Mouse (Mus musculus) layer of hippocampus, postnatal 25 days (tissue): ENCODE measurements around the gene Gm20403. TPM values are rescaled to one million over a fixed set of nuclear protein-coding genes. Genes with fewer than 3 reads are reported as not detected.
"Not testable (repeated sequence)": the region's sequence is repeated elsewhere in the genome, so short reads cannot be mapped to it uniquely, and the experiment has no call there.

Experiments used
- DNase-seq, 2 experiments: peaks; one replicate each; pipeline ENCODE4 v3.0.0; 2022; ENCODE audit warnings: mixed read lengths in 2 of 2, low spot score in 1 of 2; ENCODE audit errors: extremely low spot score in 1 of 2
- total RNA-seq, 2 experiments: library from RNA; stranded (reverse); gene quantifications; 2 replicates each; pipeline ENCODE4 v1.2.3; 2021

Gene Gm20403
- not detected for total RNA-seq

DNA sequence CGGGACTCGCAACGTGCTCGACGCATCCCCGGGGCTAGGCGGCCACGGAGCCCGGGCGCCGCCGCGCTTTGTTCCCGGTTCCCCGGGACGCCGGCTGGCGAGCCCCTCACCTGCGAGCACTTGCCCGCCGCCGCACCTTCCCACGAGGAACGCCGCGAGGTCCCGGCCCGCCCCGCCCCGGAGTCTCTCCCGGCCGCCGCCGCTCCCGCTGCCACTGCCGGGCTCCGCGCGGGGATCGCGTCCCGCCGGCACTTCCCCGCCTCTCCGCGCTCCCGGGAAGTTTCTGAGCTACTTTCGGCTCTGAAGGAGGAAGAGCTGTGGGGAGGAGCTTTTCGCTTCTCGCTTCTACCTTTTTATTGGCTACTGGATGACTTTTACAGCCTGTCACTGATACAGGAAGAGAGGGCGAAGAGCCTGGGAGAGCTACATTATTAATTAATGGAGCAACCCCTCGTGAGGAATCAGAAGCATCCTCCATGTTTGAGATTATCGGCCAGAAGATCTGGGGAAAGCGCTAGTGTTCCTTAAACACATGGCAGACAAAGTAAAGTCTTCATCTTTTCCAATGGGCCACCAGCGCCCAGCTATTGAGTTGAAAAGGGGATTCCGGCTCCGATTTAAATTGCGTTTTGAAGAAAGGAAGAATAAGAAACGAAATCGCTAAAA, at the start of gene Gm20403:
Gene Gm20403 (minus strand): TSS at position 478 of the 666 bp plus-strand sequence.
- DNase-seq: peak; percentile 11 to 22

- no peak for DNase-seq
These were observed 40.8 kb upstream of the Gm20403 start for GRCm38 (mm10) chr12:55027088-55027487.

- no peak for DNase-seq
These were observed 37.0 kb upstream of the Gm20403 start for GRCm38 (mm10) chr12:55023284-55023683.

DNA sequence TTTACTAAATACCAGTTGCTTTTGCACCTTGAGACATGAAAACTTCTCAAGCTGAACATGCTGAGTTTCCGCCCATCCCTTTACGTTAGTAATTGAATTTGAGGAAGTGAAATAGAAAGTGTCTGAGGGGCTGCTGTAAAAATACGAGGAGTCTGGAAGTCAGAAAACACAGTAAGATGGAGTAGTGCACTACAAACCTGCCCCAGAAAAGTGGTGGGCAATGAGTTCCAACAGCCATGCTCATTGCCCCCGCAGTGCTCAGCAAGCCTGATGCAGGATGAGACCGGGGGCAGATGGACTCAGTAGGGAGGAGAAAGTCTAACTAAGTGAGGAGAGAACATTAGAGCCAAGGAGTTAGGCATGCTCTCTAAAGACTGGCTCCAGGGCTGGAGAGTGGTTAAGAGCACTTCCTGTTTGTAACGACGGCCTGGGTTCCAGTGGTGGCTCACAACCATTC, 33.1 kb upstream of the Gm20403 start:
- no peak for DNase-seq

DNA sequence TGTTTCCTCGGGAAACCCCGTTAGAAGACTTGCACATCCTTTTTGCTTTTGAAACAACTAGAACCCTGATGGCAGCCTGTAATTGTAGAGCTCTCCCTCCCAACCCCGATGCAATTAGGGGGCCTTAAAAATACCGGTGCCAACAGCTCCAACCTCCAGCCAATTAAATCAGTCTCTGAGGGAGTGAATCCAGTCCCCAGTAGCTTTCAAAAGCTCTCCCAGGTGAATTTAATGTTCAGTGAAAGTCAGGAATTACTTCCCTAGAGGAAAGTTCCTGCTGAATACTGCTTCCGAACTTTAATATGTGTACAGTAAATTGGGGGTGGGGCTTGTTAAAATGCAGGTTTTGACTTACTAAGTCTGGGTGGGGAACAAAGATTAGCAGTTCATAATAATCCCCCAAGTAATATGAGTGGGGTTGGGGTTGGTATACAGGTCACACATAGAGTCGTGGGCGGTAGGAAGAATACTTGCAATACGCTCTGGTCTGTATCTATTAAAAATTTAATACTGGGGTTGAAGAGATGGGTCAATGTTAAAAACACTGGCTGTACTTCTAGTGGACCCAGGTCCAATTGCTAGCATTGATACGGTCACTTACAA, 30.9 kb upstream of the Gm20403 start:
- no peak for DNase-seq

GRCm38 (mm10) chr12:55016339-55017118, 30.2 kb upstream of the Gm20403 start:
- no peak for DNase-seq

DNA sequence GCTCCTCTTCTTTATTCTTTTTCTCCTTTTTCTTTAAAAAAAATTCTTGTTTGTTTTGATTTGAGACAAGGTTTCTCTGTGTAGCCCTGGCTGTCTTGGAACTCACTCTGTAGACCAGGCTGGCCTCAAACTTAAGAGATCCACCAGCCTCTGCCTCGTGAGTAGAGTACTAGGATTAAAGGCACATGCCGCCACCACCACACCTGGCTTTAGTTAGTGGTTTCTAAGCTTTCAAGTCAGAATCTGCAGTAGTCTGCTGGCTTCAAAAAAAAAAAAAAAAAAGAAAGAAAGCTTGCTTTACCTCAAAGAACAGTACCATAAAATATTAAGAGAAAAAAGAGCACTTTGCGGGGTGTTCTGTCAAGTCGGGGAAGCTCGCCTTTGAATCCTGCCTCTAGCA, 29.1 kb upstream of the Gm20403 start:
- DNase-seq: no peak

- no peak for DNase-seq
These were observed 27.5 kb upstream of the Gm20403 start, which contains the start of gene Baz1a for GRCm38 (mm10) chr12:55013626-55014398. Gene Baz1a, minus strand, starts transcription at chr12:55014348.

DNA sequence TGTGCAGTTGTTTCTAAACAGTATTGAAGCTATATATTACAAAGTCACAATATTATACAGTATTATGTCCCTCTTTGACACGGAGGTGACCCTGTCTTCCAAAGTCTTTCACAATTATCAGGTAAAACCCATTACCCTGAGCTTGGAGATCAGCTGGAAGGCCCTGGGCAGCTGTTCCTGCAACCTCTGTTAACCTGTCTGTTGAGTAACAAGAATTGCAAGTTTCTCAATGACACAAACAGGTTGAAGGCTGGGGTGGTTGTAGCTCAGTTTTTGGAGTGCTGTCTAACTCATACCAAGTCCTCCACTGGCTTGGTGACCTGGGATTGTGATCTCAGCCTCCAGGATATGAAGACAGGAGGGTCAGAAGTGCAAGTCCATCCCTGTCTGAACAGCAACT, 26.7 kb upstream of the Gm20403 start:
- no peak for DNase-seq

DNA sequence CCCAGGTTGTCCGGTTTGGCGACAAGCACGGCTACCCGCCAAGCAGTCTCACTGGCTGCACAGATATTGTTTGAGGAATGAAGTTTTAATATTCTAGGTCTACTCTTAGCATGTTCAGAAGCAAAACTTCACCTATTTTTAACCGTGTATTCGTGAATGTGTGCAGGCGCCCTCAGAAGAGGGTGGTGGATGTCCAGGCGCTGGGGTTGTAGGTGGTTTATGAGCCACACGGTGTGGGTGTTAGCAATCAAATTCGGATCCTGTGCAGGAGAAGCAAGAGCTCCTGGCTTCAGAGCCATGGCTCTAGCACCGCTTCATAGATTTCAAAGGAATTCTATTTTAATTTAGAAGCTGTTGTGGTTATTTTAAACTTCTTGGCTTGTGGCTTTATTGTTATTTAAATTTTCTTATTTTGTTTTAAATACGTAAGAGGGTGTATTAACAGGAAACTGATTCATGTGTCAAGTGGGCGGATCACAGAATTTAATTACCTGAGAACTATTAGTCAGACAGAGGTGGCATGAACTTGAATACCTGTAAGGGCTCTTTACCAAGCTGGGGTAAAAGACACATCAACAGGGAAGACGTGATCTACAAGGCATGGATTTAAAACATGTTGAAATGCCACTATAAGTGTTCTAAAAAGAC, 21.2 kb upstream of the Gm20403 start:
- no peak for DNase-seq

GRCm38 (mm10) chr12:55006071-55006470, 19.7 kb upstream of the Gm20403 start:
- DNase-seq: no peak

- no peak for DNase-seq
These were observed 18.1 kb upstream of the Gm20403 start for GRCm38 (mm10) chr12:55004396-55004795.

- DNase-seq: no peak
These were observed 17.5 kb upstream of the Gm20403 start for GRCm38 (mm10) chr12:55003843-55004242.

GRCm38 (mm10) chr12:55002532-55002931, 16.2 kb upstream of the Gm20403 start:
- not testable (repeated sequence) for DNase-seq

DNA sequence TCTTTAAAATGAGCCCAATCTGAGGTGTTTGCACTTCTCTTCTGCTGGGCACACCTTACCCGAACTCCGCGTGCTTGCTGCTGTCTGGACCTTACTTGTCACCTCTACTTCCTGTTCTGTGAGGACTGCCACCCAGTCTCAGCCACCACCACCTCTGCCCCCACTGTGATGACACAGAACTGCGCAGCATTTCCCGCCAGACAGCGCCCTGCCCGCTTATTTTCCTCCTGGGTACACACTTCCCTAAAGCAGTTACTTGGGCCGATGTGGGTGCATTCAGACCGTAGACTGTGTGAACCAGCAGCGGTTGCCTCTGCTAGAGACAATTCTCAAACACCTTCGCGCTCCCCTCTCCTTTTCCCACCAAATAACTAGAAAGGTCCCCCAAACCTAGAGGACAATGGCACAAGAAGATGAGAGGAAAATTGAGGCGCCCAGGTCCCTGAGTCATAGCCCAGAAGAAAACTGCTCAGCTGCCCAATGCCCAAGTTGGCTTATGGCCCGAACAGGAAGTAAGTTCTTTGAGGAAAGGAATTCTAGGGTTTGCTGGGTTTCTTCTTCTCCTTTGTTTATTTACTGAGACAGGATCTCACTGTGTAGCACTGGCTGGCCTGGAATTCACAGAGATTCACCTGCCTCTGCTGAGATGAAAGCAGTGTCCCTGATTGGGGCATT, 12.8 kb upstream of the Gm20403 start:
- DNase-seq: no peak

GRCm38 (mm10) chr12:54998411-54998810, 12.1 kb upstream of the Gm20403 start:
- no peak for DNase-seq

DNA sequence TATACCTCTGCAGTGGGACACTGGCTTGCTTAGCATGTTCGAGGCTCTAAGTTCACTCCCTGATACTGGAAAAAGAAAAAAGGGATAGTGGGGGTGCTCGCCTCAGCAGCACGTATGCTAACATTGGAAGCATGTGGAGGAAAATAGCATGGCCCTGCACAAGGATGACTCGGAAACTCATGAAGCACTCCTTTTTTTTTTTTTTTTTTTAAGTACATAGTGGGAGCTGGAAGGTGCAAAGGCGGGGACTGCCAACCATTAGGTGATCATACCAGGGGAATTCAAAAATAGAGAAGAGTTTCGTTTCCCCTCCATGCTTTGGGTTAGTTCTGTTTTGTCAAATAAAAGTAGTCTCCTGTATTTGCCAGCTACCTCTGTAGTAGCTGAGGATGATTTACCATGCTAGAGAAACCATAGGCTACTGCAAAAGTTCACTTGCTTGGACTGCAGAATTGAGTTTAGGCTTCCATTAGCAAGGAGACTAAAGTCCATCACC, 10.7 kb upstream of the Gm20403 start:
- no peak for DNase-seq

- no peak for DNase-seq
These were observed 9.6 kb upstream of the Gm20403 start for GRCm38 (mm10) chr12:54995965-54996364.

DNA sequence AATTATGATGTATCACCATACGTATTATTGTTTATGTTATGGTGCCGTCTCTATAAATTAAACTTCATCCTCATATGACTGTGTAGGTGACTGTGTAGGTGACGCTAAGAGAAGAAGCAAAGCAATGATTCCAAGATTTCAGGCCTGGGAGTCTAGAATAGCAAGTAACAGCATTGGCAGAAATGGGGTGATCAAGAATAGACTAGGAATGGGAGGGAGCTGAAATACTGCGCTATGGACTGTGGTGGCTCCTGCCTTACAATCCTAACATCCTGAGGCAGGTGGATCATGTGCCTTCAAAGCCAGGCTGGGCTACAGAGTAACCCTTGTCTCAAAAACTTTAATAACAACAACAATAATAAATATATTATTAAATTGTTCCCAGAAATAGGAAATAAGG, 8.1 kb upstream of the Gm20403 start:
- DNase-seq: no peak

GRCm38 (mm10) chr12:54994068-54994386, 7.7 kb upstream of the Gm20403 start:
- no peak for DNase-seq
